Mouse (Mus musculus) thymus, adult 2 months (tissue): ENCODE data around the gene Fnip2.

ENCODE experiments used
- CTCF ChIP-seq: fragments of 200-500 bp; IDR thresholded peaks from 2 replicates; pipeline ENCODE4 v1.5.1; 2012; ENCODE audit warnings: mild to moderate bottlenecking, control low read depth, low read length, moderate library complexity, borderline replicate concordance; ENCODE audit not compliant: control insufficient read depth, poor library complexity, insufficient read depth; ENCODE audit errors: extremely low read depth
- POLR2A ChIP-seq: fragments of 200-500 bp; IDR thresholded peaks from 2 replicates; pipeline ENCODE4 v1.6.1; 2012; ENCODE audit warnings: mild to moderate bottlenecking, low read length, control low read depth, moderate library complexity; ENCODE audit not compliant: control insufficient read depth, poor library complexity, insufficient read depth; ENCODE audit errors: extremely low read depth

DNA sequence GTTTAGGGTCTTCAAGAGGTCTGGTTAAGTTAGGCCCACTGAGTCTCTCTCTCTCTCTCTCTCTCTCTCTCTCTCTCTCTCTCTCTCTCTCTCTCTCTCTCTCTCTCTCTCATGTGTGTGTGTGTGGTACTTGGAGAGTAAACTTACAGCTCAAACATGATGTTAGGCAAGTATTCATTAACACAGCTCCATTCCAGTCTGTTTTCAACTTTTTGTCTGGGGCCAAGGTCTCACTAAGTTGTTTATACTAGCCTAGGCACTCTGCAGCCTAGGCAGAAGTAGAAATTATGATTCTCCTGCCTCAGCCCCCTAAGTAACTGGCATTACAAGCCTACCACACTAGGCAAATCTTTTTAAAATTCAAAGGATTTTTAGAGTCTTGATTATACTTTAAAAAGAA lies 151.7 kb downstream of the Fnip2 start:
- TF ChIP-seq POLR2A (no peak), CTCF (no peak)
